Mouse (Mus musculus): ENCODE measurements around the gene Cbx8.

DNA sequence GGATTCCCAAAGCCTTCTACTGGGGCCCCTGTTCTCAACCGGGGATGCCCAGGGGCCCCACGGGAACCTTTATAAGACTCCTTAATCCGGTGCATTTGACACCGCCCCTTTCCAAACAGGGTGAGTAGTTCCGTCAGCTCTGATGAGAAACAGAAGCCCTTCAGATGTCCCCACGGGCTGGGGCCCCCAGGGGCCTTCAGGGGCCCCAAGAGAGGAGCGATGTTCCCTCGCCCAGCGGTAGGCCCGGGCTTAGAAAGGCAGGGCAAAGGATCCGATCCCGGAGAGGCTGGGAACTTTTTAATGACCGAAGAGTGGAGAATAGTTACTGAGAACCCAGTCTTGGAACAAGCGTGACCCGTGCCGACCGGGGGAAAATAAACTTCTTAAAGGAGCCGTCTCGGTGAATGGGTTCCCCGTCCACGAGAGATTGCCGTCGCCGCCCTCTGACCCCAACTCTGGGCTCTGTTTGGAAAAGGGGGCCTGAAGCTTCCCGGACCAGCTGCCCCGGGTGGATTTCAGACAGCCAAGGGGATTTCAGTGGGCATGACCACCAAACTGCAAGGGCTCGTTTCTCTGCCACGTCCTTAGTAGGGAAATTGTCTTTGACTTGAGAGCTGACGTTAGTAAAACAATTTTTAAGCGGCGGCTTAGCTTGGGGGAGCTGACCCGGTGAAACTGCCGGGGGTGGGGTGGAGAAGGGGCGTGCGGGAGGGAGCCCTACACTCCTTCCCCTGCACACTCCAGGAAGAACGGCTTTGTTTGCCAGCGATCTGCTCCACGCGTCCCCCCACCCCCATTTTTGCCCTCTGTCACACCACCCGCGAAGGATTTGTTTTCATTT is 48.7 kb upstream of the Cbx8 start:
- TF ChIP-seq POLR2A (IDR thresholded peaks at IDR 0.05; ENCODE audit: low read depth, low read length) (no peak), CTCF (IDR thresholded peaks at IDR 0.05; ENCODE audit: borderline replicate concordance, insufficient read depth, low read length) (no peak)
